Mouse (Mus musculus): ENCODE data around the gene Arhgap18. TPM values are rescaled to one million over a fixed set of nuclear protein-coding genes. Genes with fewer than 3 reads are reported as not detected.

The Arhgap18 gene
- total RNA-seq, 2 experiments from 2014 or later: 3.1 to 4.1 TPM

- TF ChIP-seq CTCF (IDR thresholded peaks at IDR 0.05): no peak
- Histone ChIP-seq H3K4me3 (no peak overlapping the region), H3K27ac (no peak overlapping the region)
- DNase-seq: no peak
- intact Hi-C loops (cut with DNase I): no loop called here
Observed at GRCm38 (mm10) chr10:26855851-26856535, 102.8 kb downstream of the Arhgap18 start.

GRCm38 (mm10) chr10:26857583-26857982 lies 104.4 kb downstream of the Arhgap18 start:
- no peak for TF ChIP-seq CTCF (IDR thresholded peaks at IDR 0.05)
- no peak overlapping the region for H3K27ac ChIP-seq

GRCm38 (mm10) chr10:26858537-26858936 lies 105.3 kb downstream of the Arhgap18 start:
- Histone ChIP-seq H3K4me3 (peak overlapping the region; percentile 44), H3K27ac (0 out of 2 replicates have a peak overlapping the region, but pooled peaks have one; percentile 13)
- DNase-seq: no peak
- intact Hi-C loops (cut with DNase I): no loop called here
- no peak for TF ChIP-seq CTCF (IDR thresholded peaks at IDR 0.05)

More at GRCm38 (mm10) chr10:26857583-26857982, 104.4 kb downstream of the Arhgap18 start:
- no peak for DNase-seq
- no peak overlapping the region for H3K4me3 ChIP-seq
- intact Hi-C loops (cut with DNase I): no loop called here

- no peak for DNase-seq
- intact Hi-C loops (cut with DNase I): no loop called here
- no peak for TF ChIP-seq CTCF (IDR thresholded peaks at IDR 0.05)
- Histone ChIP-seq H3K4me3 (no peak overlapping the region), H3K27ac (no peak overlapping the region)
Observed at GRCm38 (mm10) chr10:26861231-26861630, 108.0 kb downstream of the Arhgap18 start.

- Histone ChIP-seq H3K27ac (no peak overlapping the region), H3K4me3 (no peak overlapping the region)
- intact Hi-C loops (cut with DNase I): no loop called here
- no peak for DNase-seq
- no peak for TF ChIP-seq CTCF (IDR thresholded peaks at IDR 0.05)
Observed at GRCm38 (mm10) chr10:26862207-26862606, 109.0 kb downstream of the Arhgap18 start.

- H3K27ac ChIP-seq: no peak overlapping the region
- H3K4me3 ChIP-seq: no peak overlapping the region
- no peak for TF ChIP-seq CTCF (IDR thresholded peaks at IDR 0.05)
- no peak for DNase-seq
- intact Hi-C loops (cut with DNase I): no loop called here
Observed at GRCm38 (mm10) chr10:26863982-26864381, 110.8 kb downstream of the Arhgap18 start.

- H3K27ac ChIP-seq: no peak overlapping the region
- no peak for TF ChIP-seq CTCF (IDR thresholded peaks at IDR 0.05)
- no peak for DNase-seq
- intact Hi-C loops (cut with DNase I): no loop called here
- H3K4me3 ChIP-seq: no peak overlapping the region
Observed at GRCm38 (mm10) chr10:26870802-26871201, 117.6 kb downstream of the Arhgap18 start.

- H3K4me3 ChIP-seq: no peak overlapping the region
- intact Hi-C loops (cut with DNase I): no loop called here
- TF ChIP-seq CTCF (IDR thresholded peaks at IDR 0.05): no peak
- no peak overlapping the region for H3K27ac ChIP-seq
- no peak for DNase-seq
Observed at GRCm38 (mm10) chr10:26877309-26877708, 124.1 kb downstream of the Arhgap18 start.

GRCm38 (mm10) chr10:26878924-26879600 lies 125.8 kb downstream of the Arhgap18 start:
- DNase-seq: no peak
- Histone ChIP-seq H3K4me3 (no peak overlapping the region), H3K27ac (no peak overlapping the region)
- intact Hi-C loops (cut with DNase I): no loop called here
- TF ChIP-seq CTCF (IDR thresholded peaks at IDR 0.05): no peak

GRCm38 (mm10) chr10:26884949-26885348 lies 131.7 kb downstream of the Arhgap18 start:
- H3K27ac ChIP-seq: no peak overlapping the region
- no peak for TF ChIP-seq CTCF (IDR thresholded peaks at IDR 0.05)
- no peak overlapping the region for H3K4me3 ChIP-seq
- no peak for DNase-seq
- intact Hi-C loops (cut with DNase I): no loop called here

GRCm38 (mm10) chr10:26889226-26889625 lies 136.0 kb downstream of the Arhgap18 start:
- H3K4me3 ChIP-seq: no peak overlapping the region
- no peak for TF ChIP-seq CTCF (IDR thresholded peaks at IDR 0.05)
- H3K27ac ChIP-seq: no peak overlapping the region
- no peak for DNase-seq
- intact Hi-C loops (cut with DNase I): no loop called here

- Histone ChIP-seq H3K27ac (no peak overlapping the region), H3K4me3 (no peak overlapping the region)
- intact Hi-C loops (cut with DNase I): loop anchor here (1.0 to 10.0 kb wide), 4 partner anchors 137 to 517 kb away; partner anchors contain the start of gene Arhgap18
- TF ChIP-seq CTCF (IDR thresholded peaks at IDR 0.05): no peak
- no peak for DNase-seq
Observed at GRCm38 (mm10) chr10:26889754-26890153, 136.5 kb downstream of the Arhgap18 start.

- Histone ChIP-seq H3K27ac (no peak overlapping the region), H3K4me3 (no peak overlapping the region)
- peak; percentile 50 for DNase-seq
- intact Hi-C loops (cut with DNase I): loop anchor here (1.0 to 10.0 kb wide), 4 partner anchors 138 to 518 kb away; partner anchors contain the start of gene Arhgap18
- TF ChIP-seq CTCF (IDR thresholded peaks at IDR 0.05): peak; percentile 84
Observed at GRCm38 (mm10) chr10:26890269-26890955, 137.2 kb downstream of the Arhgap18 start.

All from gastrocnemius, adult 2 months (tissue).